Mouse (Mus musculus): ENCODE measurements around the gene Hsf5.

- TF ChIP-seq CTCF (IDR thresholded peaks at IDR 0.05; ENCODE audit: low read depth, low read length) = no peak
- TF ChIP-seq TAL1 (conservative IDR thresholded peaks at IDR 0.05; ENCODE audit: low read depth, low read length) = no peak
- no peak for TF ChIP-seq POLR2AphosphoS5 (IDR thresholded peaks at IDR 0.05; ENCODE audit: insufficient replicate concordance, low read depth, low read length)
- no peak for TF ChIP-seq GATA2 (IDR thresholded peaks at IDR 0.05; ENCODE audit: borderline replicate concordance, low read depth, low read length)
Observed at GRCm38 (mm10) chr11:87617606-87618005, 642 bp downstream of the Hsf5 start.
